8 mouse cellular contexts compared by ENCODE assay signal in the genomic region with DNA sequence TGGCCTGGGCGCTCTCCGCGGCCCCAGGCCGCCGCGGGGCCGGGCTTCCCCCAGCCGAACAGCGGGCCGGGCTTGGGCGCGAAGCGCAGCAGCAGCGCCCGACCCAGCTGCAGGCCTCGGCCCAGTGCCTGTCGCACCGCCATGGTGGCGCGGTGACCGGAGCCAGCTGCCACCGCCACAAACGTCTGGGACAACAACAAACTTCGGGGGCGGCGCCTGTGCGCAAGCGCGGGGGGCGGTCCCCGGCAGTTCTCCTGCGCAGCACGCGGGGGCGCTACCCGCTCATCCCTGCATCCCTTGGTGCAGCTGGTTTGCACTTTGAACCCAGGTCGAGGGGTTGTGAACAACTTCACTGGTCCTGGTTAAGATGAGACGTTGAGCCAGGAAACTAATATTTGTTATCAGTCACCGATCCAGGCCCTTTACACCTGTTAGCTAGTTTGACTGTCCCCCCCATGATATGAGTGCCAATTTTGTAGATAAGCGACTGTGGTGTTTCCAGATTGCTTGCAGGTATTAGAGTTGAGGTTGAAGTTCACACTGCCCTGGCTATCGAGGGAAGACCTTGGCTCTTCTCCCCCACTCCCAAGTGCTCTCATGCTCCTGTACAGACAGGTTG. TPM values are rescaled to one million over a fixed set of nuclear protein-coding genes. Genes with fewer than 3 reads are reported as not detected.
DNase-seq lines count a peak whose midpoint lies in the region; ATAC-seq and TF ChIP-seq lines count a peak whose summit lies in the region.

Gene Pink1 (minus strand): TSS at position 231 of the 619 bp plus-strand sequence.

- 2% methylated on average over 41 of the region's 41 CpGs for WGBS in intestine, postnatal 0 days
- 4% methylated on average over 41 of the region's 41 CpGs for WGBS in midbrain, embryonic 10.5 days

- peak; percentile 96 for DNase-seq in adrenal gland, postnatal 10 days
- peak; percentile 88 for DNase-seq in embryo, embryonic 9.5 days (ENCODE audit: extremely low spot score)
- DNase-seq in gonadal fat pad, adult 2 months (ENCODE audit: low read depth): no peak
- peak; percentile 91 to 92 for DNase-seq in left cerebral cortex, postnatal 36 days (ENCODE audit: low spot score in 2 of 2)
- DNase-seq in midbrain, embryonic 10.5 days (ENCODE audit: low spot score): peak; percentile 88
- peak; percentile 87 to 90 for DNase-seq in right cerebral cortex, postnatal 36 days (ENCODE audit: low spot score in 2 of 2)
- peak; percentile 87 to 89 for DNase-seq in urinary bladder, postnatal 4 days (ENCODE audit: low spot score in 2 of 2)

- H3K9ac ChIP-seq in intestine, postnatal 0 days (ENCODE audit: low read depth, low read length): peak within 1 kb of the TSS; percentile 99

- peak; percentile 74 for ATAC-seq in intestine, postnatal 0 days

- peak within 1 kb of the TSS; percentile 78 for H3K4me2 ChIP-seq in intestine, postnatal 0 days (replicated peaks; ENCODE audit: low read depth)

- no peaks in the 10 kb centered on the region for H3K9me3 ChIP-seq in intestine, postnatal 0 days (ENCODE audit: control insufficient read depth)
- 0 out of 2 replicates have a peak, but pooled peaks cover 4% of the 10 kb centered on the region for H3K9me3 ChIP-seq in midbrain, embryonic 10.5 days (replicated peaks)

- H3K36me3 ChIP-seq in intestine, postnatal 0 days (ENCODE audit: control insufficient read depth, insufficient read depth): no peaks in the 10 kb centered on the region
- H3K36me3 ChIP-seq in midbrain, embryonic 10.5 days: no peaks in the 10 kb centered on the region

- H3K4me1 ChIP-seq in intestine, postnatal 0 days (replicated peaks; ENCODE audit: control insufficient read depth, insufficient read depth, low read length): peaks cover 4% of the 10 kb centered on the region; the same call in 1 of the 2 replicates
- H3K4me1 ChIP-seq in midbrain, embryonic 10.5 days: peaks cover 53% of the 10 kb centered on the region

- H3K27ac ChIP-seq in intestine, postnatal 0 days (ENCODE audit: low read depth, low read length): peak within 1 kb of the TSS; percentile 100
- H3K27ac ChIP-seq in midbrain, embryonic 10.5 days (replicated peaks): peak within 1 kb of the TSS; percentile 95

- no peaks in the 10 kb centered on the region for H3K27me3 ChIP-seq in intestine, postnatal 0 days (replicated peaks; ENCODE audit: control insufficient read depth, insufficient read depth, low read length)
- peaks cover 4% of the 10 kb centered on the region; the same call in 1 of the 2 replicates for H3K27me3 ChIP-seq in midbrain, embryonic 10.5 days (ENCODE audit: low read depth, poor library complexity, severe bottlenecking)

- intact Hi-C loops in left cerebral cortex, postnatal 36 days (cut with DNase I): loop anchor here (2.0 kb wide), 1 partner anchor 53 kb away; no protein-coding TSS in a partner anchor

- H3K4me3 ChIP-seq in intestine, postnatal 0 days (ENCODE audit: low read depth, low read length): peak within 1 kb of the TSS; percentile 96
- peak within 1 kb of the TSS; percentile 86 for H3K4me3 ChIP-seq in midbrain, embryonic 10.5 days

- TF ChIP-seq CTCF in intestine, postnatal 0 days (IDR thresholded peaks at IDR 0.05; ENCODE audit: low read depth): peak; percentile 97

RNA-seq across cellular contexts. Expression of gene Pink1, which starts in this region (rescaled TPM):
- total RNA-seq in adrenal gland, postnatal 10 days (2021): 100 to 1,000 TPM; 171 to 188 TPM
- polyA plus RNA-seq in gonadal fat pad, adult 2 months (2012; rRNA removed): 153 and 172 TPM in 2 replicates
- 65.8 and 71.7 TPM in 2 replicates for polyA plus RNA-seq in intestine, postnatal 0 days (2015; fragmentation: Nextera tagmentation; extraction: Ambion mirVana)
- 100 to 1,000 TPM; 270 to 338 TPM for total RNA-seq in left cerebral cortex, postnatal 36 days (2021)
- 30.5 and 41.3 TPM in 2 replicates for polyA plus RNA-seq in midbrain, embryonic 10.5 days (2016; fragmentation: Nextera tagmentation; extraction: Ambion mirVana)
